Mouse (Mus musculus) lung, postnatal 36 days (tissue): ENCODE data around the gene Gm44965.
A peak's percentile ranks its signal among the peaks of the same experiment; 100 is the strongest.

ENCODE experiments used
- DNase-seq: peaks from one replicate; pipeline ENCODE4 v3.0.0; 2022; ENCODE audit warnings: mixed read lengths

The Gm44965 gene

GRCm38 (mm10) chr6:48593158-48594042, at the start of gene Gm44965, which contains the start of gene Repin1:
Gene Gm44965 (plus strand): TSS chr6:48593941.
Gene Repin1 (plus strand): TSS chr6:48593883.
- DNase-seq: peak; percentile 92

GRCm38 (mm10) chr6:48545251-48545650, 48.5 kb upstream of the Gm44965 start:
- no peak for DNase-seq

GRCm38 (mm10) chr6:48546271-48546670, 47.5 kb upstream of the Gm44965 start:
- DNase-seq: peak; percentile 72

GRCm38 (mm10) chr6:48546858-48547257, 46.9 kb upstream of the Gm44965 start:
- peak; percentile 69 for DNase-seq

- no peak for DNase-seq
These were observed 45.4 kb upstream of the Gm44965 start for GRCm38 (mm10) chr6:48548314-48548713.

- peak; percentile 60 for DNase-seq
These were observed 40.8 kb upstream of the Gm44965 start for GRCm38 (mm10) chr6:48552918-48553317.

- no peak for DNase-seq
These were observed 39.9 kb upstream of the Gm44965 start for GRCm38 (mm10) chr6:48553819-48554218.

GRCm38 (mm10) chr6:48554280-48555103, 39.2 kb upstream of the Gm44965 start, which contains the start of gene Lrrc61:
Gene Lrrc61 (plus strand): TSS chr6:48554796.
- DNase-seq: peak; percentile 99

GRCm38 (mm10) chr6:48555104-48555890, 38.4 kb upstream of the Gm44965 start:
- peak; percentile 89 for DNase-seq

GRCm38 (mm10) chr6:48555956-48556355, 37.8 kb upstream of the Gm44965 start:
- DNase-seq: no peak

- no peak for DNase-seq
These were observed 27.9 kb upstream of the Gm44965 start for GRCm38 (mm10) chr6:48565693-48566310.

- DNase-seq: peak; percentile 43
These were observed 27.4 kb upstream of the Gm44965 start for GRCm38 (mm10) chr6:48566312-48566711.

- DNase-seq: peak; percentile 55
These were observed 25.4 kb upstream of the Gm44965 start for GRCm38 (mm10) chr6:48568036-48568984.

GRCm38 (mm10) chr6:48569065-48569807, 24.5 kb upstream of the Gm44965 start:
- no peak for DNase-seq

GRCm38 (mm10) chr6:48572014-48572413, 21.7 kb upstream of the Gm44965 start:
- no peak for DNase-seq

- DNase-seq: peak; percentile 63
These were observed 21.1 kb upstream of the Gm44965 start, which contains the start of gene Rarres2 for GRCm38 (mm10) chr6:48572572-48573061. Gene Rarres2 (minus strand): TSS chr6:48572789.

GRCm38 (mm10) chr6:48573280-48573679, 20.5 kb upstream of the Gm44965 start:
- peak; percentile 30 for DNase-seq

- no peak for DNase-seq
These were observed 19.8 kb upstream of the Gm44965 start for GRCm38 (mm10) chr6:48573981-48574380.

- no peak for DNase-seq
These were observed 15.0 kb upstream of the Gm44965 start for GRCm38 (mm10) chr6:48578736-48579135.

- peak; percentile 48 for DNase-seq
These were observed 14.5 kb upstream of the Gm44965 start for GRCm38 (mm10) chr6:48579215-48579648.
